In the genomic region with DNA sequence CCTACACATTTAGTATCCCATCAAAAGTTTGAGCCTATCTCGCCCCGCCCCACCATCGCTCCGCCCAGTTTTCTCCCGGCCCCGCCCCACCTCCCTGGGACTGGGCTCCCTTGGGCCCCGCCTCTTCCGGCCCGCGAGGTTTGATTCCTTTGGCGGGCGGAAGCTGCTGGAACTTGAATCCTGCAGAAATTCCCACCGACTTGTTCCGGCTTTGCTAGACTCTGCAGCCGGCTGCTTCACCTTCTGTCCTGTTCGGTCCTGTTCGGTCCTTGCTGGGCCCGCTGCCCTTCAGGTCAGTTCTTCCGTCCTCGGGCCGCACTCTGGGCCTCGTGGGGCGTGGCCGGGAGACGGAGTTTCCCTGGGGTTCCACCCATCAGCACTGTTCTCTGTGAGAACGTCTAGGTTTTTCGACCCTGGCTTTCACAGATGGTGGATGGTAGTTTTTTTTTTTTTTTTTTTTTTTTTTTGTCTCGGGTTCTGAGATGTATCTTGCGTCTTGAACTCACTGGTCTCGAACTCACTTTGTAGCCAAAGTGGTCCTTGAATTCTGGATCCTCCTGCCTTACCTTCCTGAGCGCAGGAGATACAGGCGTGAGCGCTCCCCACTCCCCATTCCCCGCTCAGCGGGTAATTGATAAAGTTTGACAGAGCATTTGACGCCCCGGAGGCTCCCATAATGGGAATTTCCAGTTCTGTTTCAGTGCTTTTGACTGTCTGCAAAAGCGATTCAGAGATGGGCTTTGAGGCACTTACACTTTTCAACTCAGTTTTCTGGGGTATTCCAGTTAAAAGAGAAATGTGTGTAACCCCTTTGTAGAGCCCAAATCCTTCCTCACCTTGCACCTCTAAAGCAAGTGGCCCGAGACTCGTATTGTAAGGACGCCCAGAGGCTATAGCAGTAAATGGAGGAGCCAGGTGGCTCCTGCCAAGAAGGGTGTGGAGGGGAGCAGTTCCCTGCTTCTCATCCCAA, we compare ENCODE assay signal across 8 mouse cellular contexts. TPM values are rescaled to one million over a fixed set of nuclear protein-coding genes. Genes with fewer than 3 reads are reported as not detected.
DNase-seq lines count a peak whose midpoint lies in the region; ATAC-seq and TF ChIP-seq lines count a peak whose summit lies in the region.

TSS of gene Melk (plus strand) at position 96 of the 970 bp plus-strand sequence.

- peak within 1 kb of the TSS; percentile 98 for H3K9ac ChIP-seq in ES-E14 (ENCODE audit: insufficient read depth, low read depth, low read length, poor library complexity, severe bottlenecking)
- H3K9ac ChIP-seq in heart, embryonic 13.5 days, result peak within 1 kb of the TSS; percentile 93
- peak within 1 kb of the TSS; percentile 70 for H3K9ac ChIP-seq in kidney, postnatal 0 days (ENCODE audit: low read depth, low read length)
- H3K9ac ChIP-seq in lung, embryonic 16.5 days (ENCODE audit: low read length), result peak within 1 kb of the TSS; percentile 84

- WGBS in heart, embryonic 13.5 days, result under 1% methylated on average over 41 of the region's 41 CpGs
- under 1% methylated on average over 41 of the region's 41 CpGs for WGBS in kidney, postnatal 0 days
- WGBS in lung, embryonic 16.5 days, result under 1% methylated on average over 41 of the region's 41 CpGs

- peaks cover 5% of the 10 kb centered on the region for H3K36me3 ChIP-seq in ES-E14 (ENCODE audit: control insufficient read depth, insufficient read depth, low read length, poor library complexity, severe bottlenecking)
- H3K36me3 ChIP-seq in heart, embryonic 13.5 days, result peaks cover 12% of the 10 kb centered on the region
- no peaks in the 10 kb centered on the region for H3K36me3 ChIP-seq in kidney, postnatal 0 days (ENCODE audit: insufficient read depth, low read length)
- H3K36me3 ChIP-seq in lung, embryonic 16.5 days (ENCODE audit: control insufficient read depth, insufficient read depth, low read length), result peaks cover under 1% of the 10 kb centered on the region

- peak; percentile 90 for DNase-seq in ES-E14 (ENCODE audit: low read depth, low spot score)
- DNase-seq in kidney, postnatal 0 days (ENCODE audit: low spot score), result peak; percentile 92
- peak; percentile 49 for DNase-seq in ovary, adult 18-20 months (ENCODE audit: low spot score)
- peak; percentile 81 for DNase-seq in thymus, postnatal 14 days

- peak within 1 kb of the TSS; percentile 88 for H3K4me2 ChIP-seq in heart, embryonic 13.5 days
- H3K4me2 ChIP-seq in kidney, postnatal 0 days (ENCODE audit: low read length), result peak within 1 kb of the TSS; percentile 70
- H3K4me2 ChIP-seq in lung, embryonic 16.5 days (ENCODE audit: low read depth, low read length), result peak within 1 kb of the TSS; percentile 85

- H3K9me3 ChIP-seq in ES-E14 (ENCODE audit: control insufficient read depth, insufficient read depth, low read depth, low read length), result no peaks in the 10 kb centered on the region
- no peaks in the 10 kb centered on the region for H3K9me3 ChIP-seq in heart, embryonic 13.5 days
- H3K9me3 ChIP-seq in kidney, postnatal 0 days (replicated peaks; ENCODE audit: low read length), result no peaks in the 10 kb centered on the region
- no peaks in the 10 kb centered on the region for H3K9me3 ChIP-seq in lung, embryonic 16.5 days (ENCODE audit: control insufficient read depth, low read length)

- H3K4me3 ChIP-seq in ES-E14 (ENCODE audit: insufficient read depth in 1 of 2, low read depth in 1 of 2, low read length in 2 of 2, poor library complexity in 1 of 2, severe bottlenecking in 1 of 2), result peak within 1 kb of the TSS; percentile 99 to 100
- H3K4me3 ChIP-seq in brown adipose tissue, adult 24 weeks (ENCODE audit: insufficient read depth, low read depth, low read length), result peak within 1 kb of the TSS; percentile 88
- H3K4me3 ChIP-seq in heart, embryonic 13.5 days, result peak within 1 kb of the TSS; percentile 91
- H3K4me3 ChIP-seq in kidney, postnatal 0 days (replicated peaks; ENCODE audit: low read depth, low read length), result peak within 1 kb of the TSS; percentile 82
- H3K4me3 ChIP-seq in lung, embryonic 16.5 days (ENCODE audit: low read length), result peak within 1 kb of the TSS; percentile 79

- TF ChIP-seq CTCF in kidney, postnatal 0 days (IDR thresholded peaks at IDR 0.05; ENCODE audit: low read depth), result no peak

- H3K27ac ChIP-seq in ES-E14 (ENCODE audit: insufficient read depth, low read depth, low read length, poor library complexity, severe bottlenecking), result peak within 1 kb of the TSS; percentile 64; the same call in 1 of the 2 replicates
- H3K27ac ChIP-seq in brown adipose tissue, adult 24 weeks (replicated peaks; ENCODE audit: low read depth, low read length), result no peak within 1 kb of the TSS
- peak within 1 kb of the TSS; percentile 73 for H3K27ac ChIP-seq in heart, embryonic 13.5 days (replicated peaks)
- no peak within 1 kb of the TSS for H3K27ac ChIP-seq in kidney, postnatal 0 days
- H3K27ac ChIP-seq in lung, embryonic 16.5 days (ENCODE audit: low read length), result peak within 1 kb of the TSS; percentile 65; the same call in 1 of the 2 replicates

- H3K27me3 ChIP-seq in heart, embryonic 13.5 days (replicated peaks), result no peaks in the 10 kb centered on the region
- H3K27me3 ChIP-seq in kidney, postnatal 0 days (ENCODE audit: insufficient read depth, low read length), result no peaks in the 10 kb centered on the region
- no peaks in the 10 kb centered on the region for H3K27me3 ChIP-seq in lung, embryonic 16.5 days (ENCODE audit: control insufficient read depth, insufficient read depth, low read depth, low read length)

- ATAC-seq in erythroid progenitor cell, adult 5-6 weeks (replicated peaks; ENCODE audit: low FRiP score, poor library complexity, severe bottlenecking), result peak; percentile 98
- ATAC-seq in heart, embryonic 13.5 days (ENCODE audit: extremely low read depth, insufficient number of reproducible peaks, low FRiP score, low TSS enrichment), result peak; percentile 87
- ATAC-seq in kidney, postnatal 0 days (replicated peaks; ENCODE audit: low FRiP score, low read depth), result peak; percentile 92
- ATAC-seq in lung, embryonic 16.5 days (ENCODE audit: low read depth), result peak; percentile 97

- peaks cover 0 to 3% of the 10 kb centered on the region in 2 experiments; a peak in 1 of 4 replicates for H3K4me1 ChIP-seq in ES-E14 (ENCODE audit: control insufficient read depth in 2 of 2, insufficient read depth in 2 of 2, low read length in 2 of 2, poor library complexity in 1 of 2)
- no peaks in the 10 kb centered on the region for H3K4me1 ChIP-seq in brown adipose tissue, adult 24 weeks (ENCODE audit: control insufficient read depth, insufficient read depth, insufficient read length, low read length)
- H3K4me1 ChIP-seq in heart, embryonic 13.5 days, result peaks cover 18% of the 10 kb centered on the region
- H3K4me1 ChIP-seq in kidney, postnatal 0 days (replicated peaks; ENCODE audit: insufficient read depth, low read length), result 0 out of 2 replicates have a peak, but pooled peaks cover 4% of the 10 kb centered on the region
- peaks cover 15% of the 10 kb centered on the region for H3K4me1 ChIP-seq in lung, embryonic 16.5 days (replicated peaks; ENCODE audit: control insufficient read depth, insufficient read depth, low read length)

- in situ Hi-C loops in ES-E14 (cut with MboI; ENCODE audit: low sequenced_read_pairs in 2 of 2, unreplicated experiment in 2 of 2), result no loop called here

TF ChIP-seq in ES-E14, 5 proteins besides CTCF, POLR2A, EP300 and RAD21:
- TF ChIP-seq MAFK (IDR thresholded peaks at IDR 0.05; ENCODE audit: insufficient read depth, low read depth, low read length) (no peak), HCFC1 (IDR thresholded peaks at IDR 0.05; ENCODE audit: borderline replicate concordance, insufficient read depth, low read length) (peak; percentile 56; the same call in 1 of the 2 replicates), ZNF384 (IDR thresholded peaks at IDR 0.05; ENCODE audit: low read depth, low read length) (peak; percentile 89)

RNA-seq across cellular contexts. Expression of gene Melk, which starts in this region (rescaled TPM):
- total RNA-seq in ES-E14 (2012; rRNA removed), result 32.5 and 34.4 TPM in 2 replicates
- not detected in 2 replicates for polyA plus RNA-seq in brown adipose tissue, adult 24 weeks (2012; ENCODE audit: insufficient read depth, insufficient read length, missing spikeins)
- 36.9 and 54.8 TPM in 2 replicates for total RNA-seq in erythroid progenitor cell, adult 5-6 weeks (2015; ENCODE audit: low replicate concordance)
- 40.1 and 45.6 TPM in 2 replicates for total RNA-seq in erythroid progenitor cell, adult 5-6 weeks (2017; ENCODE audit: low replicate concordance)
- 26.8 and 28.4 TPM in 2 replicates for polyA plus RNA-seq in heart, embryonic 13.5 days (2015; fragmentation: Nextera tagmentation; extraction: Ambion mirVana)
- polyA plus RNA-seq in kidney, postnatal 0 days (2015; fragmentation: Nextera tagmentation; extraction: Ambion mirVana), result 16.5 and 21.2 TPM in 2 replicates
- 52.9 and 54.9 TPM in 2 replicates for polyA plus RNA-seq in lung, embryonic 16.5 days (2015; fragmentation: Nextera tagmentation; extraction: Ambion mirVana)

Comparison
In these comparisons a context has a peak if more than half of its experiments do, and no peak if none do; other contexts are left out.
1. RNA of gene Melk (polyA plus RNA-seq): 52.9 to 54.9 TPM in lung, embryonic 16.5 days, 26.8 to 28.4 TPM in heart, embryonic 13.5 days and 16.5 to 21.2 TPM in kidney, postnatal 0 days; not detected in brown adipose tissue, adult 24 weeks; every median in the first group is over 10 times any median in the second.
2. H3K27ac ChIP-seq: peak in ES-E14 (single experiment), heart, embryonic 13.5 days (single experiment) and lung, embryonic 16.5 days (single experiment); none in brown adipose tissue, adult 24 weeks (single experiment) and kidney, postnatal 0 days (single experiment).
3. Peak in every context shown above with its lines, with median percentiles within 50 percentile points of each other: DNase-seq, H3K4me3 ChIP-seq, H3K9ac ChIP-seq, ATAC-seq and H3K4me2 ChIP-seq.